Mouse (Mus musculus) CD4-positive helper T cell, adult 2 months (primary cell): ENCODE measurements around the gene Pde6h.

ENCODE experiments used
- DNase-seq: peaks from one replicate; pipeline ENCODE4 v3.0.0-alpha.2; 2012; ENCODE audit warnings: low read depth, missing footprints, low spot score

Pde6h gene

DNA sequence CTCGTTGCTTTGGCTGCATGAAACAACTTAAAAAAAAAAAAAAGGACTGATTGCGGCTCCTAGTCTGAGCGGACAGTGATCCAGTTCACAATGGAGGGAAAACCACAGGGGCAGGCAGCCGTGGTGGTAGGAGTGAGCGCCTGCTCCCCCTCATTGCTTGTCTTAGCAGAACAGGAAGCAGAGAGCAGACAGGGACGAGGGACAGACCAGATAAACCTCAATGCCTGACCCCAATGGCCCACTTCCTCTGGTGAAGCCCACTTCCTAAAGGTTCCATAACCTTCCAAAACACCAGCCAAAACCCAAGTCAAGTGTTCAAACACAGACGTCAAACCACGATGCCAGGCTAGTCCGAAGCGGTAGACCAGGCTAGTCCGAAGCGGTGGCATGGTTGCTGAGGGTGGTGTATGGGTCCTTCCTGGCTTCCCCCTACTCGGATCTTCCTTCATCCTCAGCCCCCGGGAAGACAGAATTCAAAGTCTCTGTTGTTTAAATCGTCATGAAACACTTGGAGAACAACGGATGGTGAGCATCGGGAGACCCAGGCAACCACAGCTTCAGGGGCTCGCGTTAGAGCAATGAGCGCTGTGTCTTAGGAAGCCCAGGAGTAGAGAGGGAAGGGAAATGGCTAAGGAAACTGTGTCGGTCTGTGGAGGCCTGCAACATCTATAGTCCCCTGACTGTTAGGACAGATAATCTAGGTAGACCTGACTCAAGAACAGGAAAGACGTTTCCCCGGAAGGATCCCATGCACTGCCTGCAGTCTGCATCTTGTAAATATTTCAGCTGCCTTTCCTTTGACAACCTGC lies 55.8 kb downstream of the Pde6h start:
- DNase-seq, result peak; percentile 27

DNA sequence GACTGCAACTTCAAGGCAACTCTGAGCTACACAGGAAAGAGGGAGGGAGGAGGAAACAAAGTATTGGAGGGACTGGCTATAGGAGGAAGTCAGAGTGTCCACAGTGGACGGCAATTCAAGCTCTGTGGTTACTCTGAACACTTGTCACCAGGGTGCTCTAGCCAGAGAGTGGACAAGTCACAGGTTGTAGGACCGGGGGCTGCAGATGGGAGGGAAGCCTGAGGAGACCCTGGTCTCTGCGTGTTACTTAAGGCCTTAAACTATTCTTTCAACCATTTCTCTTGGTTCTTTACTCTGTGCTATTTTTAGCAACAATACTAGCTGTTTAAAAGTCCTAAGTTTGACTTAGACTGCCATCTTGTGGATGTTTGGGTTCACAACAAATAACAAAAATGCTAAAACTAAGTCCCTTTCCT lies 56.7 kb downstream of the Pde6h start:
- DNase-seq, result peak; percentile 71

DNA sequence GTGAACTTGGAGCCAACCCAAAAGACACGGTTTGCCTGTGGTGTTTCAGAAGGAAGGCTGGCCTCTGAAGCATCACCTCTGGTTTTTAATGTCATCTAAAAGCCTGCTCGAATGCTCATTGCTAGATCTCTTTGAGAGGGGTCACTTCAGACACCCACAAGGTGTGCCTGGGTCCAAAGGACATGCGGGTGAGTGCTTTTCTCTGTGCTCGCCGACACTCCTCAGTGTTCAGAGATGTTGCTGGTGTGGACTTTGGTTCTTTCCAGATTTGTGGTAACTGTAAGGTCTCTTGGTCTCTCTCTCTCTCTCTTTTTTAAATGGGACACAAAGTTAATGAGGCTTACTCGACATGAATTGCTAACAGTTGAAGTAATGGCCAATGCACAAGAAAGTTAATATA lies 58.9 kb downstream of the Pde6h start:
- DNase-seq, result no peak

DNA sequence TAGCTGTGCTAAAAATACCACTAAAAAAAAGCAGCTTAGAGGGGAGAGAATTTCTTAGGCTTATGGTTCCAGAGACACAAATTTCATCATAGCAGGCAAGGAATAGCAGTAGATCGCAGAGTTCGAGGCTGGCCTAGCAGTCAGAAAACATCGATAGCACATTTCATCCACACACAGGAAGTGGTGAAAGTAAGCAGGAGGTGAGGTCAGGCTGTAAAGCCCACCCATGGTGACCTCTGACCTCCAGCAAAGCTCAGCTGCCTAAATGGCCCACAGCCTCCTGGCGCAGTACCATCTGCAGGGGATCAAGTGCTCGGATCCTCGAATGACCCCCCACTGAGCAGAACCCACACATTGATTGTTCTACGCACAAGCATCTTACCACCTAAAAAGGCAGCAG lies 59.6 kb downstream of the Pde6h start:
- no peak for DNase-seq

DNA sequence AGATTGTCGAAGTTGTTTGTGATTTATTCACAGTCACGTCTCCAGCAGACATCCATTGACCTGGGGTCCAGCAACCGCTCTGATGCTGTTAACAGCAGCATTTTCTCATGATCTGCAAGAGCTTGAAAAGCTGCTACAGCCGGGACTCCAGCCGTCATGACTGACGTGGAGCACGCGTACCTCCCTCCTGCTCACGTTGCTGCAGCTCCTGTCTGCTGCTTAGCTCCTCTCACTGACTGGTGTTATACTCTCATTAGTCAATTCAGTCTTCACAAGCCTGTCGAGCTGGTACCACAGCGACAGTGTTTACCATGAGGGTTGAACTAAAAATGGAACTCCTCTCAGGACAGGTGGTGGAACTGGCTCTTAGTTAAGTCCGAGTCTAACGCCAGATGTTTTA lies 62.4 kb downstream of the Pde6h start:
- no peak for DNase-seq

DNA sequence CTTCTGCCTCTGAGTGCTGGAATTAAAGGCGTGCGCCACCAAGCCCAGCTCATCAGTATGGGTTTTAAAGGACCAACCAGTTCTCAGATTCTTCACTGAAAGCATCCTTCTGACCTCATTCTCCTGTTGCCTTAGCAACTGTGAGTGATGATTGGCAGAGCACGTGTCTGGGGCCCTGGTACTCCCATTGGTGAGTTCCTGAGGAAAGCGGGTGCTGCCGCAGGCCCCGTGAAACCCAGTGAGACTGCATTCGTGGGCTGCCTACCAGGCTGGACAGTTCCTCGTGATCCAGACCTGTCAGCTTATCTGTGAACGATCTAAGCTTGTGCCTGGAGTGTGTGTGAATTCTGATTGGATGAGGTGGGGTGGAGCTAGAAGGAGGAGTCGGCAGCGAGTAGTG lies 63.1 kb downstream of the Pde6h start:
- DNase-seq, result no peak

DNA sequence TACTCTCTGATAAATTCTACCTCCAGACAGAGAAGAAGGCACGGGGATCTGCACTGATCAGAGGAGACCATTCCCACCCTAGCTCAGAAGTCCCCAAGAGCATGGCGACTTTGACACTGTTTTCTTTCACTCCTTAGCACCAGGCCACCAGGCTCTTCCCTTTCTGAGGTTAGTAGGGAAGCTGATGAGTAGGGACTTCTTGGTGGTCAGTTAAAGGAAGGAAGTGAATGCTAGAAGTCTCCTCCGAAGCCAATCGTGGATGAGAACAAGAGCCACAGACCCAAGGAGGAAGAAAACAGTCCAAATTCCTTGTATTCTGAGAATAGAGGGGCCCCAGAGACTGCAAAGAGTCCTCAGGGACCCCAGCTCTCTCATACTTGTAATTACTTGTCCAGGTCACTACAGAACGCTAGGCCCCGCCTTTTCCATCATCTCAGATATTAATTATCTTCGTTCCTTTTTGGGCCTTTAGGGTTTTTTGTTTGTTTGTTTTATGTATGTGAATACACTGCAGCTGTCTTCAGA lies 65.0 kb downstream of the Pde6h start:
- DNase-seq, result no peak

DNA sequence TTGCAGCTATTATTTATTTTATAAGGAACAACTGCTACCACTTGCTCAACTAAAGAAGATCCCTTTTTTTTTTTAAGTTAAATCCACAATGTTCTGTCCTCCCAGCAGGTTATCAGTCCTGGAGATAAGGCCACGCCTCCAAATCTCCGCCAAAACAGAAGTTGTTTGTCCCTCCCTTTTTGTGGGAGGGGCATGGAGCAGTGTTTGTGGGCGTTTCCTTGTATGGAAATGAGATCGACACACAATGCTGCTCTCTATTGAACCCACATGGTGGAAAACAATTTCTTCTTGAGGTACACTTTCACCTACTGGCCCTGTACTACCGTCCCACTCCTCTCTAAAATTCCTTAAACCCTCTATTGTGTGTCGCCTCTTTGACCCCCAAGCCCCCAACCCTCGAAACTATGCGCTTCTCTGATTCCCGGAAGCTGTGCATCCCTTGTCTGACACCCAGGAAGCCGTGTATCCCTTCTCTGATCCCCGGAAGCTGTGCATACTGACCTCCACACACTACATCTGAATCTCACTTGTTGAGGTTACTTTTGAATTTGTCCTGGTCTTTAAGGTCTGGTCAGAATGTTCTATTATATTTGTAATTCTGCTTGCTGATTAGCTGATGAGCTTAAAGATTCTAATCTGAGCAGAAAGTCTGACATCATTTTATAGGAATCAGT lies 66.3 kb downstream of the Pde6h start:
- DNase-seq, result no peak

DNA sequence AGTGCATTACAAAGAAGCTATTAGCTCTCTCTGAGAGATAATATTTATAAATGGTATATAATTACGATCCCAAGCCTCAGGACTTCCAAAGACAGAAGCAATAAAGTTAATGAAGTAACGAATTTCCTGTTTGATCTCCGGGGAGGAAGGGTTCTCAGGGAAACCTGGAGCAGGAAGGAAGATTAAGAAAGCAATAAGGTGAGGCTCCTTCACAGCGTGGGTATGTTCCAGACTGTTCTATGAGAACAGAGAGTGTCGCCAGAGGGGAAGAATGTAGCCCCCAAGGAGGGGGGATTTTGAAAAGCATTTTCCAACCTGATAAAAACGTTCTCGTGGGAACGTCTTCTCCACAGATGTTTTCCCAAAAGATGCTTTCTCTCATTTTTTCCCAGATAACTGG lies 66.9 kb downstream of the Pde6h start:
- no peak for DNase-seq

DNA sequence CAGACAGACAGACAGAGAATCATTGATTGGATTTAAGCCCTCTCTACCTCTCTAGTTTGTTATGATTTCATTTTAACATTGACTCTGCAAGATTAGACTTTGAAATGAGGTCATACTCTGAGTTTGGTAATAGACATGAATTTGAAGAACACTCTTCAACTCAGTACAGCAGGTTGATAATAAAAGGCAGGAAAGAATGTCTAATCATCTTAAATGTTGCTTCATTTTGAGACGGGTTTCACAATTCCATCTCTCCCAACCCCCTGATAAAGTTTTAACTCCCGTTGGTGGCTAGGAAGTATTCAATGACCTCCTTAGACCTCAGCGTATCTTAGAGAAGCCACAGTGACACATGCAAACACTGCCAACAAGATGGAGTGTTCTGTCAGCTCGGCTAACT lies 69.9 kb downstream of the Pde6h start:
- DNase-seq, result no peak

DNA sequence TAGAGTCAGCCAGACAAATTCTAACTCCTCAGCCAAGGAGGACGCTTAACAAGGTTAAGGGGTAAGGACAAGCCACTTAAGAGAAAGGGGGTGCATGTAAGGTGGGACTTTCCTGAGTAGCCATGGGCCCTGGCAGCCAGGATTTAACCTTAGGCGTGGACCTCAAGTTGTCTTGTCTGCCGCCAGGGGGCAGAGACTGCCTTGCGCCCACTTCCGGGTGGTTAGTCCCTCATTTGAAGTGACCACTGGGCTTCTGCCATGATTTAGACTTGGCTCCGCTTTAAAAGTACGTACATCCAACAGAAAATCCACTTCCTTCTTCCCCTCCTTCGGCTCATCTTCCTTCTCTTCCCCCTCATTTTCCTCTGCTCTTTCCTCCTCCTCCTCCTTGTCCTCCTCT lies 71.9 kb downstream of the Pde6h start:
- DNase-seq, result no peak

DNA sequence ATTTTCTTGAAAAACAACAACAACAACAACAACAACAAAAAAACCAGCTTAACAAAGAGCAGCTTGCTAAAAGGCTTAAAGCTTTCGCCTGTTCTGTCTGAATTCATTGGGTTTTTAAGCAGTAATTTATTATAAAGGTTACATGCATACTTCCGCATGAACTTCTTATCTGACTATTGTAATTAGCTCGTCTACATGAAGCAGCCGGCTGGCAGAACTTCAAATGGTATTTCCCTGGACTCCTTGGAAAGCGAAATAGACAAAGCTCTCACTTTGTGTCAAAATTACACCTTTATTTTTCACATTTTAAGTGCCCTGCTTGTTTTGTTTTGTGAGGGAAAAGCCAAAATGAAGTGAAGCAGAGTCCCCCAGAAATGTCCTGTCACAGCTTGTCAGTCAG lies 72.7 kb downstream of the Pde6h start:
- DNase-seq, result no peak

DNA sequence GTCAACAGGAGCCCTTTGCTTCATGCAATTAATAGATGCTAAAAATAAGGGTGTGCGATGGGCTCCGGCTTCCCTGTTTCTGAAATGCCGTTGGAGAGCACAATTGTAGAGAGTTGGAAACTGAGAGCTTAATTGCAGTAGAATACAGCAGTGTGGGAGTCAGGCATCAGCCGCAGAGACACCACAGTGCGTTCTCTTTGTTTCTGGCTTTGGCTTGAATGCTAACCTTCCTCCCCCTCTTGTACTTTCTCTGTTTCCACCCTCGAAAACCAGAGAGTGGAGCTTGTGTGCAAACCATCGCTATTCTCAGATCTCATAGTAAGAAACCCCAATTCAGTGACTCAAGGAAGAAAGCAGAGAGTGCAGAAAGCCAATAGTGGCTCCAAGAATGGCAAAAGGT lies 74.5 kb downstream of the Pde6h start:
- no peak for DNase-seq

DNA sequence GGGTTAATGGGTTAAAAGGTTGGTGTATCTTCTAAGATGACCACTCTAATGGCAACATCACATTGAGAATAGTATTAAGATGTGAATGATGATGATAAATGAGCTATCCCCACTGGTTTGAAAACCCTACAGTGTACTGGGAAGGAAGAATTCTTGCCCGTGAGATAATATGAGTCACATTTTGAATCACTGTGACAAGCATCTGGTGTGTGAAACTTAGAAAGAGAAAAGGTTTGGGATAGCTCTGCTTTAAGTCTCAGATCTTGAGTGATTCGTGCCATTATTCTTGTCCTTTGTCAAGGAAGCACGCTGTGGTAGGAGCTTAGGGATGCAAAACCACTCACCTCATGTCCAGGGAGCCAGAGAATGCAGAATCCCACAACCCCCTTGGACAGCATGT lies 75.4 kb downstream of the Pde6h start:
- no peak for DNase-seq

DNA sequence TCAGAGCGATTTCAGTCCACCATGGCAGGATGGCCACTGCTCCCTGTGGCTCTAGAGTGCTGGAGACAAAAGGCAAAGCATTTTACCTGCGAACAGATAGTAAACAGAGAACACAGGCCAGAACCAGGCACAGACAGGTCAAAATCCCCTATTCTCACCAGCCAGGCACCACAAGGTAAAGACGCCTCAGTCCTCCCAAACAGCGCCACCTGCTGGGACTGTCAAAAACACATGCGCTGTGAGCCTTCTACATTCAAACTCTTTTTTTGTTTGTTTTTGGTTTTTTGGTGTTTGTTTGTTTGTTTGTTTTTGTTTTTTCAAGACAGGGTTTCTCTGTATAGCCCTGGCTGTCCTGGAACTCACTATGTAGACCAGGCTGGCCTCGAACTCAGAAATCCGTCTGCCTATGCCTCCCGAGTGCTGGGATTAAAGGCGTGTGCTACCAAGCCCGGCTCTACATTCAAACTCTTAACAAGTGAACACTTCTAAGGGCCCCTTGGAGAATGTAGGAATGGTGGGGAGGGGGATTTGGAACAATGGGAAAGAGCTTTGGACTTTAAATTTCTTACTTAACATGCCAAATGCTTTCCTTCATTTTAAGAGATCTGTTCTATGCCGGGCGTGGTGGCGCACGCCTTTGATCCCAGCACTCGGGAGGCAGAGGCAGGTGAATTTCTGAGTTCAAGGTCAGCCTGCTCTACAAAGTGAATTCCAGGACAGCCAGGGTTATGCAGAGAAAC lies 76.2 kb downstream of the Pde6h start:
- DNase-seq, result no peak

DNA sequence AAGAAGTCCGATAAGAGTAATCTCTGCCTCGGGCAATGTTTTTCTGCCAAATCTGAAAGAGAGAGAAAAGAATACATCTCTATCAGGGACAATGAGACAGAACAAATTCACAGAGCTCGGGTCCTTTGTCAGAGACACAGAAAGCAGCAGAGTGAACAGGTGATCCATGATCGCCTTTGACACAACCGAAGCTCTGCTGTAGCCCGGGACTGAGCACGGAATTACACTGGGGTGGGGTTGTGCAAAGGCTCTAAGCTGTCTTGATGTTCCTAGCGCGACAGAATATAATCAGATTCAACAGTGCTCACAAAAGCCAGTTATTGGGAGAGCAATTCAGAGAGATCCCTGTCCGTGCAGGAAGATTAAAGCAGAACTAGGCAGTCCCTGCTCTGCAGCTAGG lies 77.1 kb downstream of the Pde6h start:
- no peak for DNase-seq

DNA sequence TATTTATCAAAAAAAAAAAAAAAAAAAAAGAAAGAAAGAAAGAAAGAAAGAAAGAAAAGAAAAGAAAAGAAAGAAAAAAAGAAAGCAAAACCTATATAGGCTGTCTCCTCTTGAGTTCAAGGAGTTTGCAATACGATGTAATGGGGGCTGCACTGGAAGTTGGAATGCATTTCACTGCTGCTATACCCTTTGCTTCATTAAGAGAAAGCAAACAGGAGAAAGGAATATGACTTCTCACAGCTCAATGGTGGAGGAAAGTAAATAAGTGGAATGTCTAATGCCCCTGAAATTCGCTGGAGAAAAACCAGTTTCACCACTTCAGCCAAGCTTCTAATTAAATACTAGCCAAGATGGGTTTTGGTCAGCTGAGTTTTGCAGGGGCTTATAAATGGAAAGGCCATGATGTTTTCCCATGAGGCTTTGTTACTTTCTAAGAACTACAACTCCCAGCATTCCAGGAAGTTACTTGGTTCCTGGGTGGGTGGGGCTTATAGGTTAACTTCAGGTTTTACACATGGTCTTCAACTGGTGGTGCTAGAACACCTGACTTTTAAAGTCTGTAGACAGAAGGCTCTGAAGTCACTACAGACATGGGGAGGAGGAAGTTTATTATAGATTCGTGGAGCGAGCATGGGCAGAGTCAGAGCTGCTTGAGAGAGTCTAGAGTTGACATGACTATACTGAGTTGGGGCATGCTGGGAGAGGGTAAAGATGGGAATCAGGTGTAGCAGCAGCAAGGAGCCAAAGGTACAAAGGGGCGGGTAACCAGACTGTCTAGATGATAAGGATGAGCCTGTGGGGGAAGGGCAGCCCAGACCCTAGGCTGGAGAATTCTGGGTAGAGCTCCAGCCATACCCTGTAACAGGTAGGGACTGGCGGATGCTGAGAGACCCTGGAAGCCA lies 77.9 kb downstream of the Pde6h start:
- DNase-seq, result no peak

DNA sequence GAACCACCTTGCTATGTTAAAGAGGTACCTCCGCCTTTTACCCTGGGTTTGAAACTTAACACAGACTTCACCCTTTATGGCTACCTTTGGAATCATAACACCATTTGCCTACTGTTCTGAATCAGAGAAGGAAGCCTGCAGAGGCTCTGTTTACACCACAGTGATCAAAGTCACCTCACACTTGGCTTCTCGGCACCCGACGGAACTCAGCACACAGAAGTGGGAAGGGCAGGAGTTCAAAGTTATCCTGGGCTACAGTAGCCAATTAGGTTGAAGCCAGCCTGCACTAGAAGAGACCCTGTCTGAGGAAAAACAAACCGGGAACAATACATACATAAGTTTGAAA lies 78.5 kb downstream of the Pde6h start:
- no peak for DNase-seq

DNA sequence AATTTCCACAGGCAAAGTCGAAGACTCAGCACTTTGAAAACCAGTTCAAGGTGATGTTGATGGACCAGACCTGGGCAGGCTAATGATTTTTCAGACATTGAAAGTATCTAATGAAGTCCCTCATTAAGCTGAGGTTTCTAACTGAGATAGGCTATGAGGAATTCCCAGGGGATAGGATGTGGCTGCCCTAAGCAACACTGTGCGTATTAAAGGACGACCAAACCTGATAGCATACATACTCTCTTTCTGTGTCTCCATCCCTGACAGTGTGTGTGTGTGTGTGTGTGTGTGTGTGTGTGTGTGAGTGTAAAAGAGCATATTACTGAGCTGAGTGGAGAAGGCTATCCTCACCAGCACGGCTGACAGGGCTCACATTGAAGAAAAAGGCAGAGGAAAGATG lies 80.7 kb downstream of the Pde6h start:
- DNase-seq, result no peak

DNA sequence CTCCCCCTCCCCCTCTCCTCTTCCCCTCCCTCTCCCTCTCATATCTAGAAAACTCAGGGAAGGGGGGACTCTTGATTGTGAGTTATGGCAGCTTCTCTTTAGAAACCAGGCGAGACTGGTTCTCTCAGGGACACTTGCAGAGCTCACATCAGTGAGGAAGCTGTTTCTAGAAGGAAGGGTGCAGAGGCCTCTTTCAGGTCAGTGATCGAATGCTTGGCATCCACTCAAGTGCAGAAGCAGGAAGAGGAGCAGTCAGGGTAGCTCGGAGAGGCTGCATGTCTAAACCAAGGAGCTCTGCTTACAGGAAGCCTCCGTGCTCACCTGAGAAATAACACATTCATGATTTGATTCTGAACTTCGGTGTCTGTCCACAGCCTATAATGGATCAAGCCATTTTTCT lies 87.6 kb downstream of the Pde6h start:
- DNase-seq, result no peak

DNA sequence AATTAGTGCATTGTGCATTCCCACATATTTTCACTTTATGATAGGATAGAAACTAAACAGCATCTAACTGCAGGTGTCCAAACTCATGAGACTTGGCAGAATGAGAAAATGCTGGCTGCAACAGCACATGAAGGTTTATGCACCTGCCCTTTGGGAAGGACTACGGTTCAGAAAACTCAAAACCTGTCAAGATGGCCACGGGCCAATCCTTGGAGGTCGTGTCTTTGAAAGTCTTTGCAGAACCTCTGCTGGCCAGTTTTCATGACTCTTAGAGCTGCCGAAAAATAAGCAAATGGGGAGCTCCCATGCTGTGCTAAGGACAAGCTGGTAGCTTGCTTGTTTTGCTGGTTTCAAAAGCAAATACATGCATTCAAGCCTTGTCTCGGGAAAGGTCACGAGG lies 90.7 kb downstream of the Pde6h start:
- no peak for DNase-seq
